Mouse (Mus musculus) midbrain, postnatal 0 days (tissue): ENCODE data around the gene Rpl9-ps1. TPM values are rescaled to one million over a fixed set of nuclear protein-coding genes. Genes with fewer than 3 reads are reported as not detected.

Experiments
- ATAC-seq: fragments of 200-750 bp; cut with Nextera tagmentation; 2 replicates; pipeline ENCODE4 v1.8.0; 2017; ENCODE audit warnings: moderate number of reproducible peaks, mild to moderate bottlenecking, moderate TSS enrichment, moderate library complexity; ENCODE audit not compliant: low FRiP score
- DNase-seq: peaks from one replicate; pipeline ENCODE4 v3.0.0-alpha.2; 2015; ENCODE audit warnings: low spot score
- H3K27ac ChIP-seq: fragments of 300-500 bp; sonication (generic); 2 replicates; pipeline ENCODE4 v1.5.1; 2014; ENCODE audit warnings: low read depth, mild to moderate bottlenecking, low read length, mixed read lengths
- H3K27me3 ChIP-seq: fragments of 300-500 bp; sonication (generic); 2 replicates; pipeline ENCODE4 v1.6.1; 2014; ENCODE audit warnings: low read length, control low read depth, mixed read lengths; ENCODE audit not compliant: insufficient read depth
- H3K36me3 ChIP-seq: fragments of 300-500 bp; sonication (generic); 2 replicates; pipeline ENCODE4 v1.6.1; 2014; ENCODE audit warnings: low read length, control low read depth, mixed read lengths; ENCODE audit not compliant: insufficient read depth
- H3K4me1 ChIP-seq: fragments of 300-500 bp; sonication (generic); 2 replicates; pipeline ENCODE4 v1.6.1; 2014; ENCODE audit warnings: mild to moderate bottlenecking, control low read depth, antibody characterized with exemption, low read length, mixed read lengths; ENCODE audit not compliant: insufficient read depth
- H3K4me2 ChIP-seq: fragments of 300-500 bp; sonication (generic); 2 replicates; pipeline ENCODE4 v1.6.1; 2014; ENCODE audit warnings: low read depth, mild to moderate bottlenecking, low read length, mixed read lengths; ENCODE audit not compliant: poor library complexity, severe bottlenecking
- H3K4me3 ChIP-seq: fragments of 300-500 bp; sonication (generic); 2 replicates; pipeline ENCODE4 v1.5.1; 2014; ENCODE audit warnings: low read depth, mild to moderate bottlenecking, low read length, moderate library complexity
- H3K9ac ChIP-seq: fragments of 300-500 bp; sonication (generic); replicated peaks from 2 replicates; pipeline ENCODE4 v1.6.1; 2014; ENCODE audit warnings: mild to moderate bottlenecking, low read length, moderate library complexity, mixed read lengths; ENCODE audit not compliant: poor library complexity, severe bottlenecking
- H3K9me3 ChIP-seq: fragments of 300-500 bp; sonication (generic); 2 replicates; pipeline ENCODE4 v1.6.1; 2016; ENCODE audit warnings: low read length, control low read depth
- CTCF ChIP-seq: IDR thresholded peaks from 2 replicates; pipeline ENCODE4 v1.5.1; 2016; ENCODE audit warnings: antibody characterized with exemption, mild to moderate bottlenecking
- WGBS: fragments of 180-500 bp; shearing (Covaris S2); extraction: QIAGEN DNeasy Blood & Tissue Kit; methylation state at CpG from one replicate; pipeline ENCODE4 v1.1.7; 2014; 5-methylcytosine and 5-hydroxymethylcytosine counted together
- polyA plus RNA-seq: library from polyadenylated mRNA; unstranded; fragments of >200 nt; fragmentation: Nextera tagmentation; extraction: Ambion mirVana; gene quantifications from 2 replicates; pipeline ENCODE4 v1.2.1, GENCODE M21; 2015
- total RNA-seq: library from RNA; depleted of rRNA; stranded (reverse); fragments of >200 nt; gene quantifications from 2 replicates; pipeline ENCODE4 v1.2.3, GENCODE M21; 2014

The Rpl9-ps1 gene
- total and polyA plus RNA-seq, 2 experiments from 2014 or later, result not detected

- WGBS, result 91% methylated on average over 4 of the region's 4 CpGs
- DNase-seq, result no peak
- Histone ChIP-seq H3K4me3 (no peak overlapping the region), H3K4me2 (no peak overlapping the region), H3K27ac (no peak overlapping the region), H3K4me1 (no peaks in the 10 kb centered on the region), H3K9me3 (no peaks in the 10 kb centered on the region), H3K36me3 (no peaks in the 10 kb centered on the region), H3K27me3 (no peaks in the 10 kb centered on the region), H3K9ac (no peak overlapping the region)
- TF ChIP-seq CTCF, result no peak
- ATAC-seq, result no peak
Observed at GRCm38 (mm10) chr11:83604698-83605097, 40.7 kb downstream of the Rpl9-ps1 start.

- Histone ChIP-seq H3K27ac (no peak overlapping the region), H3K9me3 (no peaks in the 10 kb centered on the region), H3K4me1 (no peaks in the 10 kb centered on the region), H3K27me3 (no peaks in the 10 kb centered on the region), H3K9ac (no peak overlapping the region), H3K4me2 (no peak overlapping the region), H3K4me3 (no peak overlapping the region), H3K36me3 (no peaks in the 10 kb centered on the region)
- DNase-seq (no peak), ATAC-seq (no peak)
- TF ChIP-seq CTCF, result no peak
- WGBS, result 96% methylated on average over 3 of the region's 3 CpGs
Observed at GRCm38 (mm10) chr11:83603399-83603798, 42.0 kb downstream of the Rpl9-ps1 start.

- 93% methylated on average over 2 of the region's 2 CpGs for WGBS
- no peak overlapping the region for H3K4me3 ChIP-seq
- H3K9me3 ChIP-seq, result no peaks in the 10 kb centered on the region
Observed at GRCm38 (mm10) chr11:83600576-83600975, 44.8 kb downstream of the Rpl9-ps1 start.

GRCm38 (mm10) chr11:83598991-83599390, 46.4 kb downstream of the Rpl9-ps1 start:
- Histone ChIP-seq H3K9ac (no peak overlapping the region), H3K27ac (no peak overlapping the region), H3K4me3 (no peak overlapping the region), H3K4me2 (no peak overlapping the region), H3K9me3 (no peaks in the 10 kb centered on the region), H3K4me1 (no peaks in the 10 kb centered on the region), H3K36me3 (no peaks in the 10 kb centered on the region), H3K27me3 (no peaks in the 10 kb centered on the region)
- no peak for DNase-seq
- WGBS, result 90% methylated on average over 3 of the region's 3 CpGs
- no peak for TF ChIP-seq CTCF
- no peak for ATAC-seq

More at GRCm38 (mm10) chr11:83600576-83600975, 44.8 kb downstream of the Rpl9-ps1 start:
- H3K4me2 ChIP-seq, result no peak overlapping the region
- no peak overlapping the region for H3K27ac ChIP-seq
- ATAC-seq (no peak), DNase-seq (no peak)
- no peak overlapping the region for H3K9ac ChIP-seq
- no peaks in the 10 kb centered on the region for H3K27me3 ChIP-seq
- TF ChIP-seq CTCF, result no peak
- no peaks in the 10 kb centered on the region for H3K4me1 ChIP-seq
- no peaks in the 10 kb centered on the region for H3K36me3 ChIP-seq

GRCm38 (mm10) chr11:83598207-83598837, 47.1 kb downstream of the Rpl9-ps1 start:
- Histone ChIP-seq H3K27ac (no peak overlapping the region), H3K36me3 (no peaks in the 10 kb centered on the region), H3K9ac (no peak overlapping the region), H3K4me1 (no peaks in the 10 kb centered on the region), H3K4me3 (no peak overlapping the region), H3K9me3 (no peaks in the 10 kb centered on the region), H3K27me3 (no peaks in the 10 kb centered on the region), H3K4me2 (no peak overlapping the region)
- 91% methylated on average over 3 of the region's 3 CpGs for WGBS
- no peak for DNase-seq
- no peak for TF ChIP-seq CTCF
- ATAC-seq, result no peak

- DNase-seq (no peak), ATAC-seq (no peak)
- no peak overlapping the region for H3K4me2 ChIP-seq
- 95% methylated on average over 7 of the region's 7 CpGs for WGBS
- H3K4me1 ChIP-seq, result no peaks in the 10 kb centered on the region
- no peak overlapping the region for H3K4me3 ChIP-seq
- H3K36me3 ChIP-seq, result no peaks in the 10 kb centered on the region
- no peaks in the 10 kb centered on the region for H3K27me3 ChIP-seq
- TF ChIP-seq CTCF, result no peak
- no peak overlapping the region for H3K27ac ChIP-seq
- H3K9me3 ChIP-seq, result no peaks in the 10 kb centered on the region
- H3K9ac ChIP-seq, result no peak overlapping the region
Observed at GRCm38 (mm10) chr11:83597796-83598195, 47.6 kb downstream of the Rpl9-ps1 start.
